Mouse (Mus musculus) duodenum, adult 2 months (tissue): ENCODE results near the gene Krtap12-1. TPM values are rescaled to one million over a fixed set of nuclear protein-coding genes. Genes with fewer than 3 reads are reported as not detected.

ENCODE experiments used
- polyA plus RNA-seq: library from polyadenylated mRNA; depleted of rRNA; stranded (reverse); fragments of >200 nt; gene quantifications from 2 replicates; pipeline ENCODE4 v1.2.3, GENCODE M21; 2012; ENCODE audit warnings: low replicate concordance; rRNA removed

Krtap12-1 gene
- 0.43 TPM in 1 of 2 replicates, not detected in the other for polyA plus RNA-seq

DNA sequence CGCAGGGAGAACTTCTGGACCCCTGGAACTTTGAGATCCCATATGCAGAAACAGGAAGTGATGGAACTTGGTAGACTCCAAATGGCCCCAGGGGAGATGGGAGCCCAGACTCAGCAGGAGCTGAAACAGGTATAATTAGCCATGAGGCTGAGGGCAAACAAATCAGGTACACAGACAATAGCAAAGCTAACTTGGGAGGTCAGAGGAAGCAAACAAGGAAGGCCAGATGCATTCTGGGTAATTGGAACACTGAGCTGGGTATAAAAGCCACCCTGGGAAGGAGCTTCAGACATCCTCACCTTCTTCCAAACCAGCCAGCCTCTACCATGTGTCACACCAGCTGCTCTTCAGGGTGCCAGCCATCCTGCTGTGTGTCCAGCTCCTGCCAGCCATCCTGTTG is at the start of gene Krtap12-1:
Gene Krtap12-1, plus strand, starts transcription at position 301 of the 400 bp plus-strand sequence.

DNA sequence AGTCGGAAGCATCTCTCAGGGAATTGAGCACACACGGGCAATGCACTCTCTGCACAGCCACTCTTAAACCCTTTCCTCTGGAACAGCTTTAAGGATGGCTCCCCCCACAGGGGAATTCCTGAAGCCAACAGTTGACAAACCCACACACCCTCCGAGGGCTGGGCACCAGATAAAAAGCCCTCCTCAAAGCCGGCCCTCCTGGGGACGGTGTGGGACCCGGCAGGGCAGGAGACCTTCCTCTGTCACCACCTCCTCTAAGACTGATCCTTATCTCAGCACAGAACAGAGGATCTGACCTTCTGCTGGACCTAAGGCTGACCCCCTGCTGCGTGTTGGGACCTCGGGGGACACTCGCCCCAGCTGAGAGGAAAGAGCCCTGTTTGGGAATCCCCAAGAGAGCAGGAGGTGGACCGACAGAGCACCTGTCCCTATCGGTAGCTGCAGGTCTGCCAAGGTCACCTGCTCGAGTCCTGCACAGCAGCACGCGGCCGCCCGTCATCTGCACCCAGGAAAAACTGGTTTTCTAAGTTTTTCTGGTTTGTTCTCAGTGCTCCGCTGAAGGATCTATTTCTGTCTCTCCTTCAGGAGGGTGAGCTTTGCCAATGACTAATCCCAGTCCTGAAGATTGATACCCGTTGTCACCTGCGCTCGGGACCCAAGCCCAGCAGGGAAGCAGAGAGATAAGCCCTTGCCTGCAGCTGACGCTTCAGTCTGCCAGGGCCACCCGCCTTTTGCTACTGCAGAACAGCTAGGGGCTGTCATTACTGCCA is 34.3 kb upstream of the Krtap12-1 start, which contains the start of gene Tspear:
Gene Tspear, plus strand, starts transcription at position 675 of the 770 bp plus-strand sequence.

DNA sequence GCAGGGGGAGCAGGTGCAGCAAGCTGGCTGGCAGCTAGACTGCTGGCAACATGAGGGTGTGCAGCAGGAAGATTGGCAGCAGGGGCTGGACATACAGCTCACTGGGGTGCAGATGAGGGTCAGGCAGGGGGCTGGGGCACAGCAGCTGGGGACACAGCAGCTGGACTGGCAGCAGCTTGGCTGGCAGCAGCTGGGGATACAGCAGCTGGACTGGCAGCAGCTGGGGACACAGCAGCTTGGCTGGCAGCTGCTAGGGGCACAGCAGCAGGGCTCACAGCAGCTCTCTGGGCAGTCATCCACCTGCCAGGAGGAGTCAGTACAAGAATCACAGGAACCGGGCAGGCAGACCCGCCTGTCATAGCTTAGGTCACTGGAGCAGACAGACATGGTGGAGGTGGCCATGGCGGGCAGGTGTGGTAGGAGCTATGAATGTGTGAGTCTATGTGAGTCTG is 30.0 kb upstream of the Krtap12-1 start, which contains the start of gene Gm19402:
Gene Gm19402, minus strand, starts transcription at position 402 of the 452 bp plus-strand sequence.

DNA sequence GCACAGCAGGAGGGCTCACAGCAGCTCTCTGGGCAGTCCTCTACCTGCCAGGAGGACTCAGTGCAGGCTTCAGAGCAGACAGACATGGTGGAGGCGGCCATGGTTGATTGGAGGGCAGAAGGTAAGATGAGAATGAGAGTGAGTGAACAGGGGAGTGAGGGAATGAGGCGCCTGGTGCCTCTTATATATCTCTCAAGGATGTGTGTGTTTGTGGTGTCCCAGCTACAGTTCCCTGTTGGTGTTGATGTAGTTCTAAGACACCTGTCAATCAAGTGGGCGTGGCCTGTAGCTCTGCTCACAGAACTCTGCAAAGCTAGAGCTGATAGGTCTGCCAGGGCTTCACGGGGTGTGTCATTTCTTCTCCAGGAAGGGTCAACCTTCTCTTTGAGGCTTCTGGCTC is 23.3 kb upstream of the Krtap12-1 start, which contains the start of gene Gm9508:
Gene Gm9508, minus strand, starts transcription at position 101 of the 400 bp plus-strand sequence.

DNA sequence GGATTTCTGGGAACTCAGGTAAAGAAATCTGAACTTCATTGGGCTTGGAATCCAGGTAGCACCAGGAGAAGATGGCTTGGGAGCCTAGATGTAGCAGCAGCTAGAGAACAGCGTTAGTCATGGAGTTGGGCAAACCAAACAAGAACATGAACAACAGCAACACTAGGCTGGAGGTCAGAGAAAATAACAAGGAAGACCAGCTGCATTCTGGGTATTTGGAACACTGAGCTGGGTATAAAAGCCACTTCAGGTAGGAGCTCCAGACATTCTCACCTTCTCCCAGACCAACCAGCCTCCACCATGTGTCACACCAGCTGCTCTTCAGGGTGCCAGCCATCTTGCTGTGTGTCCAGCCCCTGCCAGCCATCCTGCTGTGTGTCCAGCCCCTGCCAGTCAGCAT is 14.1 kb upstream of the Krtap12-1 start, which contains the start of gene Gm10272:
Gene Gm10272, plus strand, starts transcription at position 301 of the 400 bp plus-strand sequence.

DNA sequence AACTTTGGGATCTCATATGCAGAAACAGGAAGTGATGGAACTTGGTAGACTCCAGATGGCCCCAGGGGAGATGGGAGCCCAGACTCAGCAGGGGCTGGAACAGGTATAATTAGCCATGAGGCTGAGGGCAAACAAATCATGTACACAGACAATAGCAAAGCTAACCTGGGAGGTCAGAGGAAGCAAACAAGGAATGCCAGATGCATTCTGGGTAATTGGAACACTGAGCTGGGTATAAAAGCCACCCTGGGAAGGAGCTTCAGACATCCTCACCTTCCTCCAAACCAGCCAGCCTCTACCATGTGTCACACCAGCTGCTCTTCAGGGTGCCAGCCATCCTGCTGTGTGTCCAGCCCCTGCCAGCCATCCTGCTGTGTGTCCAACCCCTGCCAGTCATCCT is 9.2 kb upstream of the Krtap12-1 start, which contains the start of gene Gm10024:
Gene Gm10024, plus strand, starts transcription at position 301 of the 400 bp plus-strand sequence.

DNA sequence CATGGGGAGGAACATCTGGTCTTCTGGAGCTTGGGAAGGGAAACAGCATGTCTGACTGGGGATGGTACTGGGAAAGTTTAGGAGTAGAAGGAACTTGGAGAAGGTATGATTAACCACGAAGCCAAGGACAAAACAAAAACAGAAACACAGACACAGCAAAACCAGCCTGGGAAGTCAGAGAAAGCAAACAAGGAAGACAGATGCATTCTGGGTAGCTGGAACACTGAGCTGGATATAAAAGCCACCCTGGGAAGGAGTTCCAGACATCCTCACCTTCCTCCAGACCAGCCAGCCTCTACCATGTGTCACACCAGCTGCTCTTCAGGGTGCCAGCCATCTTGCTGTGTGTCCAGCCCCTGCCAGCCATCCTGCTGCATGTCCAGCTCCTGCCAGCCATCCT is 4.9 kb upstream of the Krtap12-1 start, which contains the start of gene Gm10142:
Gene Gm10142, plus strand, starts transcription at position 301 of the 400 bp plus-strand sequence.

DNA sequence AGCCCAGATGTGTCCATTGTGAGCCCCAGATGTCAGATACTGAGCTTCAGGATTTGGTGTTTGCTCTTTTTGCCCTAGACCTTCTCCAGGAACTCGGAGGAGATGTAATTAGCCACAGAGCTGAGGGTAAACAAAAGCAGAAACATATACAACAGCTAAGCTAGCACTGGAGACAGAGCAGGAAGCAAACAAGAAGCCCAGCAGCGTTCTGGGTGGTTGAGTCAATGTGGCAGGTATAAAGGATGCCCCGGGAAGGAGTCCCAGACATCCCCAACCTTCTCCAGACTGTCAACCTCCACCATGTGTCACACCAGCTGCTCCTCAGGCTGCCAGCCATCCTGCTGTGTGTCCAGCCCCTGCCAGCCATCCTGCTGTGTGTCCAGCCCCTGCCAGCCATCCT is 5.8 kb downstream of the Krtap12-1 start, which contains the start of gene Gm10100:
Gene Gm10100, plus strand, starts transcription at position 301 of the 400 bp plus-strand sequence.

DNA sequence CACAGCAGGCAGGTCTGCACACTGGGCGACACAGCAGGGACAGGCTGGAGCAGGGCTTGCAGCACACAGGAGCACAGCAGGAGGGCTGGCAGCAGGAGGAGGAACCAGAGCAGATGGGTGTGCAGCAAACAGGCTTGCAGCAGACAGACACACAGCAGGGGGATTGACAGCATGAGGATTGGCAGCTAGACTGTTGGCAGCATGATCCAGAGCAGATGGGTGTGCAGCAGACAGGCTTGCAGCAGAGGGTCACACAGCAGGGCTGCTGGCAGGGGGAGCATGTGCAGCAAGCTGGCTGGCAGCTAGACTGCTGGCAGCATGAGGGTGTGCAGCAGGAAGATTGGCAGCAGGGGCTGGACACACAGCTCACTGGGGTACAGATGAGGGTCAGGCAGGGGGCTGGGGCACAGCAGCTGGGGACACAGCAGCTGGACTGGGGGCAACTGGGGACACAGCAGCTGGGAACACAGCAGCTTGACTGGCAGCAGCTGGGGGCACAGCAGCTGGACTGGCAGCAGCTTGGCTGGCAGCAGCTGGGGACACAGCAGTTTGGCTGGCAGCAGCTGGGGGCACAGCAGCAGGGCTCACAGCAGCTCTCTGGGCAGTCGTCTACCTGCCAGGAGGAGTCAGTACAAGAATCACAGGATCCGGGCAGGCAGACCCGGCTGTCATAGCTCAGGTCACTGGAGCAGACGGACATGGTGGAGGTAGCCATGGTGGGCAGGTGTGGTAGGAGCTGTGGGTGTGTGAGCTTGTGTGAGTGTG is 21.7 kb downstream of the Krtap12-1 start, which contains the start of gene Gm18596:
Gene Gm18596, minus strand, starts transcription at position 715 of the 765 bp plus-strand sequence.

DNA sequence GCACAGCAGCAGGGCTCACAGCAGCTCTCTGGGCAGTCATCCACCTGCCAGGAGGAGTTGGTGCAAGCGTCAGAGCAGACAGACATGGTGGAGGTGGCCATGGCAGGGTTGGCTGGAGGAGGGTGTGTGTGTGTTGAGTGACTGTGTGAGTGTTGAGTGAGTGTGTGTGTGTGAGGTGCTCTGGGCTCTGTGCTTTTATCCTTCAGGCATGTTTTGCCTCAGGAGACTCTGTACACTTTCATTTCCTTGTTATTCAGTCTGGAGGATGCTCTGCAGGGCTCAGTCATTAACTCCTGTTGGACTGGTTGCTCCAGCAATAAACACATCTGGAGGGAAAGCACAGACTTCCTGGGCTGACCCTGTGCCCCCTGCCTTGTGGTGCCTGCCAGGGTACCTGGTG is 30.9 kb downstream of the Krtap12-1 start, which contains the start of gene Gm9736:
Gene Gm9736, minus strand, starts transcription at position 101 of the 400 bp plus-strand sequence.

DNA sequence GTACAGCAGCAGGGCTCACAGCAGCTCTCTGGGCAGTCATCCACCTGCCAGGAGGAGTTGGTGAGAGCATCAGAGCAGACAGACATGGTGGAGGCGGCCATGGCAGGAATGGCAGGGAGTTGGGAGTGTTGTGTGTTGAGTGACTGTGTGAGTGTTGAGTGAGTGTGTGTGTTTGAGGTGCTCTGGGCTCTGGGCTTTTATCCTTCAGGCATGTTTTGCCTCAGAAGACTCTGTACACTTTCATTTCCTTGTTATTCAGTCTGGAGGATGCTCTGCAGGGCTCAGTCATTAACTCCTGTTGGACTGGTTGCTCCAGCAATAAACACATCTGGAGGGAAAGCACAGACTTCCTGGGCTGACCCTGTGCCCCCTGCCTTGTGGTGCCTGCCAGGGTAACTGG is 39.2 kb downstream of the Krtap12-1 start, which contains the start of gene Gm3233:
Gene Gm3233, minus strand, starts transcription at position 101 of the 400 bp plus-strand sequence.

Other genes with a start within 250 kb of the Krtap12-1 start
- 33.9 and 43.1 TPM in 2 replicates for gene Fam207a, start 204.8 kb upstream of the Krtap12-1 start, polyA plus RNA-seq
- gene Itgb2, start 190.3 kb upstream of the Krtap12-1 start, polyA plus RNA-seq, result 4.4 and 10.5 TPM in 2 replicates
- 99.6 and 136 TPM in 2 replicates for gene Pttg1ip, start 138.9 kb upstream of the Krtap12-1 start, polyA plus RNA-seq
- gene Sumo3, start 114.5 kb upstream of the Krtap12-1 start, polyA plus RNA-seq, result 114 and 144 TPM in 2 replicates
- not detected in 2 replicates for gene Gm49325, start 114.4 kb upstream of the Krtap12-1 start, polyA plus RNA-seq
- gene Ube2g2, start 98.3 kb upstream of the Krtap12-1 start, polyA plus RNA-seq, result 18.6 and 24.1 TPM in 2 replicates
- gene Tspear, start 34.0 kb upstream of the Krtap12-1 start, polyA plus RNA-seq, result 0.19 and 0.56 TPM in 2 replicates
- gene Gm19402, start 29.8 kb upstream of the Krtap12-1 start, polyA plus RNA-seq, result not detected in 2 replicates
- gene Gm9508, start 23.4 kb upstream of the Krtap12-1 start, polyA plus RNA-seq, result not detected in 2 replicates
- gene Gm10272, start 14.0 kb upstream of the Krtap12-1 start, polyA plus RNA-seq, result 1.1 TPM in 1 of 2 replicates, not detected in the other
- not detected in 2 replicates for gene Gm10024, start 9.1 kb upstream of the Krtap12-1 start, polyA plus RNA-seq
- gene Gm10142, start 4.8 kb upstream of the Krtap12-1 start, polyA plus RNA-seq, result not detected in 2 replicates
- gene Gm10100, start 5.9 kb downstream of the Krtap12-1 start, polyA plus RNA-seq, result not detected in 2 replicates
- not detected in 2 replicates for gene Gm18596, start 22.0 kb downstream of the Krtap12-1 start, polyA plus RNA-seq
- not detected in 2 replicates for gene Gm9736, start 30.8 kb downstream of the Krtap12-1 start, polyA plus RNA-seq
- not detected in 2 replicates for gene Gm3233, start 39.1 kb downstream of the Krtap12-1 start, polyA plus RNA-seq
- gene Gm3238, start 50.7 kb downstream of the Krtap12-1 start, polyA plus RNA-seq, result not detected in 2 replicates
- gene Gm7138, start 56.3 kb downstream of the Krtap12-1 start, polyA plus RNA-seq, result not detected in 2 replicates
- not detected in 2 replicates for gene Gm3250, start 61.9 kb downstream of the Krtap12-1 start, polyA plus RNA-seq
- not detected in 2 replicates for gene Gm7137, start 67.6 kb downstream of the Krtap12-1 start, polyA plus RNA-seq
- gene Gm9639, start 74.5 kb downstream of the Krtap12-1 start, polyA plus RNA-seq, result not detected in 2 replicates
- not detected in 2 replicates for gene Gm19668, start 78.5 kb downstream of the Krtap12-1 start, polyA plus RNA-seq
- not detected in 2 replicates for gene Gm9507, start 91.2 kb downstream of the Krtap12-1 start, polyA plus RNA-seq
- gene Gm2696, start 94.1 kb downstream of the Krtap12-1 start, polyA plus RNA-seq, result not detected in 2 replicates
- not detected in 2 replicates for gene Krtap10-4, start 106.5 kb downstream of the Krtap12-1 start, polyA plus RNA-seq
- gene Krtap10-10, start 115.3 kb downstream of the Krtap12-1 start, polyA plus RNA-seq, result not detected in 2 replicates
- gene Gm36176, start 126.2 kb downstream of the Krtap12-1 start, polyA plus RNA-seq, result not detected in 2 replicates
- 0.27 TPM in 1 of 2 replicates, not detected in the other for gene Gm10318, start 132.3 kb downstream of the Krtap12-1 start, polyA plus RNA-seq
- gene Gm3285, start 141.4 kb downstream of the Krtap12-1 start, polyA plus RNA-seq, result not detected in 2 replicates
- gene Lrrc3, start 181.9 kb downstream of the Krtap12-1 start, polyA plus RNA-seq, result 6.2 and 6.9 TPM in 2 replicates
- gene Trpm2, start 250.0 kb downstream of the Krtap12-1 start, polyA plus RNA-seq, result 1.3 and 2.2 TPM in 2 replicates